Mouse (Mus musculus) Patski (cell line): ENCODE results near the gene Ank3. TPM values are rescaled to one million over a fixed set of nuclear protein-coding genes. Genes with fewer than 3 reads are reported as not detected.

Experiments used
- ATAC-seq: fragments of 100-300 bp; one replicate; pipeline ENCODE4 v1.8.0; 2021
- CTCF ChIA-PET: fragments of 350-600 bp; sonication (Branson Sonifier 250); formaldehyde crosslinking; loops from one replicate; lab custom pipeline; 2022; ENCODE audit warnings: inconsistent platforms; lab: Charles Lee
- POLR2A ChIA-PET: fragments of 350-600 bp; sonication (Branson Sonifier 250); formaldehyde crosslinking; loops from one replicate; lab custom pipeline; 2022; ENCODE audit warnings: antibody characterized with exemption, inconsistent platforms; lab: Charles Lee
- DNase-seq: peaks from one replicate; pipeline ENCODE4 v3.0.0-alpha.2; 2011; ENCODE audit warnings: low read depth, low spot score
- H3K27me3 ChIP-seq: fragments of 371-371 bp; one replicate; pipeline ENCODE4 v1.5.1; 2021
- CTCF ChIP-seq: fragments of 100-300 bp; IDR thresholded peaks from one replicate; pipeline ENCODE4 v1.5.1; 2021
- in situ Hi-C: fragments of 300-500 bp; cut with MboI; formaldehyde crosslinking; loops from 3 replicates; pipeline ENCODE4 v1.11.1; 2018; ENCODE audit warnings: low pct_unique_long_range_greater_than_20kb, mixed read lengths
- polyA plus RNA-seq: library from polyadenylated mRNA; unstranded; gene quantifications from one replicate; pipeline ENCODE4 v1.2.3, GENCODE M21; 2021

Ank3 gene
- polyA plus RNA-seq, 1 experiment from 2014 or later: 83.2 TPM

DNA sequence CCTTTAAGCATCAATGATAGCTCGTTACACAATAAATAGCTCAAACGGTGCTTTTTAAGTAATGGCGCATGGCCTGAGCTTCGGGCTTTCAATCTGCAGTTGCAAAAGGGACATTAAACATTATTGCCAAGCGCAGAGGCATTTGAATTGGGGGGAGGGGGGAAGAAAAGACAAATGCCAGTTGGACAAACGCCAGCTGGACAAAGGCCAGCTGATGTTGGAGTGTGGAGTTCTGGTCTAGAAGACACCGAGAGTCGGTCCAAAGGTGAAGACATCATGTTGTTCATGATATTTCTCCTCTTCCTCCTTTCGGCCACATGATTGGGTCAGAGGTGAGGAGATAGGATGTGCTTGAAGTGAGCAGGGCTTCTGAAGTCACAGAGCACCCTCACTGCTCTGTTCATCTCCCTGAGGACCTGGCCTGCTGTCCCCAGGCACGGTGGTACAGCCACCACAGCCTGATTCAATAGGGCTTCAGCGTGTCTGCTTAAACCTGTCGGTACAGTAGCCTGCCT, 321.4 kb downstream of the Ank3 start:
- POLR2A ChIA-PET: interaction anchor here (0.7 kb wide), 1 partner anchor 40 kb away, joined by 5 read pairs; no protein-coding TSS in a partner anchor
- ATAC-seq: no peak

DNA sequence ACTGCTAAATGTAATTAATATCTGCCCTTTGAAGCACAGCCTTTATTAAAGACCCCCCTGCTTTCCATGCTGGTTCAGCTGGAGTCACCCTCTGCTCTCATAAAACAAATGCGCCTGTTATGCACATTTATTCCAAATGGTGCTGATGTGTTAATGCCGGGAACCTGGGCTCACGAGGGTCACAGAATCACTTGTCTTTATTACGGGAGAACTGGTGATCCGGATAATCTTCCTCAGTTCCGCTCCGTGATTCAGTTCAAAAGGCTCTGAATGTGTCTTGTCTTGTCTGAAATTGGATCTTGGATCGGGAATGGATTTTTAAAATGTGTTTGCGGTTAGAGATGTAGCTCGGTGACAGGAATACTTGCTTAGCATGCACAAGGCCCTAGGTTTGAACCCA, 321.9 kb downstream of the Ank3 start:
- no peaks in the 10 kb centered on the region for H3K27me3 ChIP-seq
- no peak for DNase-seq
- CTCF ChIA-PET: no interaction called here
- TF ChIP-seq CTCF: no peak
- ATAC-seq: no peak
- in situ Hi-C loops: no loop called here
- POLR2A ChIA-PET: no interaction called here

More for the DNA sequence above, 321.4 kb downstream of the Ank3 start:
- in situ Hi-C loops: no loop called here
- H3K27me3 ChIP-seq: no peaks in the 10 kb centered on the region
- TF ChIP-seq CTCF: no peak
- DNase-seq: no peak
- CTCF ChIA-PET: interaction anchor here (0.7 to 1.6 kb wide), 2 partner anchors 18 to 126 kb away, joined by 3 to 4 read pairs; no protein-coding TSS in a partner anchor

DNA sequence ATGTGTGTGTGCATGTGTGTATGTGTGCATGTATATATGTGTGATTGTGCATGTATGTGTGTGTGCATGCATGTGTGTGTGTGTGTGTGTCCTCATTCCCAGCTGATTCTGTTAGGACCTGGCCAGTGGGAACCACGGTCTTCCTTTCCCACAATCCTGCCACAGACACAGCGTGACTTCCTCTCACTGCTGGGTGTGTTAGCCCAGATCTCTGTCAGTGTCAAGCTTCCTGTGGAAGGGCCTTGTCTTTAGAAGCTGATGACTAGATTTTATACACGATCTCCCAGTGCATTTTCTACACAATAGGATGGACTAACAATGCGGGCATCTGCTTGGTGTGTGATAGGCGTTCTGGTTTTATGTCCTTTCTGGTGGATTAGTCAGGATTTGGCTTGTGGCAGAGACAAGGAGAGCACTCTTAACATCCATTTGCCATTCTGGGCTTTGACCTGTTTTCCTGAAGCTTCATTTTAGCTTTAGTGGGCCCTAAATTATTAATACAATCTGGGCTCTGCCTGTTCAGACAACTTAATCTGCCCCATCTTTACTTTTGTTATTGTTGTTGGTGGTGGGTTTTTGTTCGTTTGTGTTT, 322.4 kb downstream of the Ank3 start:
- CTCF ChIA-PET: no interaction called here
- TF ChIP-seq CTCF: no peak
- POLR2A ChIA-PET: no interaction called here
- in situ Hi-C loops: no loop called here
- no peak for ATAC-seq
- DNase-seq: no peak
- no peaks in the 10 kb centered on the region for H3K27me3 ChIP-seq

DNA sequence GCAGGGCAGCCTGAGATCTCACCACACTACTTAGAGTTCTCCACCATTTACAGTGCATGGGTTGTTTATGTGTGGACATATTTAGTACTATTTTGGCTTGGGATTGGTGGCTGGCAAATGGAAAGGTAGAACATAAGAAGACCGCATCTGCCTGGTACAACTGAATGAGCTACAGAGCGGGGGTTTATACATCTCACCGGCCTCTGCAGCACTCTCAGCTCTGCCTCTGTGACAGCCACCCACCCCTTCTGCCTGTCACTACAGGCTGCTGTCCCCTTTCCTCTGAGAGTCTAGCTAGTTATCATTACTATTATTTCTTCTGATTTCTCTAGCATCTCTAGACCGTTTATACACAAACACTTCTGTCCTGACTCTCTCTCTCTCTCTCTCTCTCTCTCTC, 325.6 kb downstream of the Ank3 start:
- ATAC-seq (no peak), DNase-seq (no peak)
- in situ Hi-C loops: no loop called here
- TF ChIP-seq CTCF: no peak
- H3K27me3 ChIP-seq: no peaks in the 10 kb centered on the region
- POLR2A ChIA-PET: interaction anchor here (0.6 kb wide), 2 partner anchors 10 to 152 kb away, joined by 4 read pairs; no protein-coding TSS in a partner anchor
- CTCF ChIA-PET: interaction anchor here (1.1 kb wide), 1 partner anchor 11 kb away, joined by 3 read pairs; no protein-coding TSS in a partner anchor

DNA sequence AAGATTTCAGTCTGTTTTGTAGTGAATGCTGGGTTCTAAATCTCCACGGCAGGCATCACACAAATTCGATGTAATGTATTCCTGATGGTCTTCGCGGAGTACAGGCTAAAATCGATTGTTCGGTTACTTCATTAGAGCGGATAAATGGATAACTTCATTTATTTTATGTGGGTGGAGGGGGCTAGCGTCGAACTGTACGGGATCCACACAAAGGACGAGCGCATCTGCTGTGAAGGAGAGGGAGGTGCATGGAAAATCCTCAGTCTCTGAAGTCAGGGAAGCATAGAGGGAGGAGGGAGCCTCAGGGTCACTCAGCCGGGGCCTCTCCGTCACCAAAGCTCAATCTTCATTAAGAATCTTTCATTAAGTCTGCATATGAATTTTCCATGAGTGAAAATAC, 326.5 kb downstream of the Ank3 start:
- POLR2A ChIA-PET: no interaction called here
- in situ Hi-C loops: no loop called here
- CTCF ChIA-PET: interaction anchor here (1.1 kb wide), 1 partner anchor 10 kb away, joined by 3 read pairs; no protein-coding TSS in a partner anchor
- no peak for TF ChIP-seq CTCF
- no peaks in the 10 kb centered on the region for H3K27me3 ChIP-seq
- no peak for ATAC-seq
- no peak for DNase-seq

DNA sequence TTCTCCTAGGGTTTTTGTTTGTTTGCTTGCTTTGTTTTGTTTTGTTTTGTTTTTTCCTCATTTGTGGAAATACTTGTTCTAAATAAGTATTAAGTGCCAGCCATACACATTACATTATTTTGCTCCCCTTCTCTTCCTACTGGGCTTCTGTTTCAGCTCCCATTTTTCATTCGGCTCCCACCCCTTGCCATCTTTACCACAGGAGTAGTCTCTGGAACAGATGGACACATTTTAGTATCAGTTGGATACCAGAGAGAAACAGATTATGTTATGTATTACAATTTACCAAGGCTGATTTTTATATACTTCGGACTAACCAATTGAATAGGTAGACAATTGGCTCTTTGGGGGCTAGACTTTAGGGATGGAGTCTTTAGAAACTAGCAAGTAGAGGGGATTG, 327.7 kb downstream of the Ank3 start:
- H3K27me3 ChIP-seq: no peaks in the 10 kb centered on the region
- no peak for ATAC-seq
- no peak for TF ChIP-seq CTCF
- POLR2A ChIA-PET: interaction anchor here (0.8 kb wide), 1 partner anchor 8 kb away, joined by 3 read pairs; no protein-coding TSS in a partner anchor
- CTCF ChIA-PET: no interaction called here
- in situ Hi-C loops: no loop called here
- DNase-seq: no peak

DNA sequence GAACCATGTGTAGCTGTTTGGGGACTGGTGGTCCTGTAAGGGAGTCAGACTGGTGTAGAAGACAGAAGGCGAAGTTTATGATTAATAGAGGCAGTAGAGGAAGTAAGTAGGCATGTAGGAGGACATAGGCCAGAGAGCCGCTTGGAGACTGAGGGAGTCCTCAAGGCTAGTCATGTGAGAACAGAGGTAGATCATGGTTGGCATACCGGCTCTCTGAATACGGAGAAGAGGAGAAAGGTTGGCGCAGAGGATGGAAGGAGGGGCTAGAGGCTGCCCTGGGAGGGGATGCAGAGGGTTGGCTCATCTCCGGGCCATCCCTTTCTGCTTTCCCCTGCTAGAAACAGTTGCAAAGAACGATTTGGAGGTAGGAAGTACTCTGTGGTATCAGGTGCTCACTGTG, 328.2 kb downstream of the Ank3 start:
- TF ChIP-seq CTCF: no peak
- CTCF ChIA-PET: no interaction called here
- no peaks in the 10 kb centered on the region for H3K27me3 ChIP-seq
- DNase-seq (no peak), ATAC-seq (no peak)
- POLR2A ChIA-PET: no interaction called here
- in situ Hi-C loops: no loop called here

DNA sequence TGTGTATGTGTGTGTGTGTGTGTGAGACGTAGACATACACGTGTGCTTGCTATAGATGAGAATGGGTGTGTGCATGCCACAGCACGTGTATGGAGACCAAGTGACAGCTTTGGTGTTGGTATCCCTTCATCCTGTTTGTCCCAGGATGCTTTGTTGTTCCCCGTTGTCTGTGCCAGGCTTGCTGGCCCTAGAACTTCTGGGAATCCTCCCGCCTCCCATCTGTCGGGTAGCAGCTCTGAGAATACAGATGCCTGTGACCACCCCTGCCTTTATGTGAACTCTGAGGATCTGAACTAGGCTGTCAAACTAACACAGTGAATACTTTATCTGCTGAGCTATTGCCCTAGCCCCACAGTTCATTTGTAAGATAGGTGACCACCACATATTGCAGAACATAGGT, 330.3 kb downstream of the Ank3 start:
- H3K27me3 ChIP-seq: no peaks in the 10 kb centered on the region
- CTCF ChIA-PET: interaction anchor here (0.8 to 1.5 kb wide), 3 partner anchors 10 to 73 kb away, joined by 3 read pairs; no protein-coding TSS in a partner anchor
- ATAC-seq (no peak), DNase-seq (no peak)
- POLR2A ChIA-PET: no interaction called here
- no peak for TF ChIP-seq CTCF
- in situ Hi-C loops: no loop called here

DNA sequence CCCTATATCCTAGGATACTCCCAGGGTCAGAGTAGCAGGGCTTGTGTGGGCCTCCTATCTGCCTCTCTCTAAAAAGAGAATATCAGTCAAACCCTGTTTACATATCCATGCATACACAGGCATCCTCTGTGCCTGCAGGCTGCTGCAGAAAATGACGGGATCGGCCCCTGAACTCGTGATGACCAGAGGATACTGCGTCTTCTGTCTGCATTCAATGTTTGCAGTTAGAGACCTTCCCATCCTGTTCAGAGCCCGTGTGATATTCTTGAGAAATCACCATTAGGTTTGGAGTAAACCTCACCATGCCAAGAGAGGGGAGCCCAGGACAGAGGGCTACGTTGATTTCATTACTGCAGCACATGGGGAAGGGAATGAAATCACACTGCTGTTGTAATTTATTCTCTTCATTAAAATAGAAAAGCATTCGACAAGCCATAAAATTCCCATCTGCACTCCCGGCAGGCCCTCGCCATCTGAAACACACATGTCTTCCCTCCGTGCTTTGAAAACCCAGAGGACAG, 331.8 kb downstream of the Ank3 start:
- no peak for TF ChIP-seq CTCF
- ATAC-seq: no peak
- H3K27me3 ChIP-seq: no peaks in the 10 kb centered on the region
- CTCF ChIA-PET: interaction anchor here (0.7 to 1.4 kb wide), 2 partner anchors 19 to 29 kb away, joined by 3 read pairs; no protein-coding TSS in a partner anchor
- POLR2A ChIA-PET: no interaction called here
- no peak for DNase-seq
- in situ Hi-C loops: no loop called here

DNA sequence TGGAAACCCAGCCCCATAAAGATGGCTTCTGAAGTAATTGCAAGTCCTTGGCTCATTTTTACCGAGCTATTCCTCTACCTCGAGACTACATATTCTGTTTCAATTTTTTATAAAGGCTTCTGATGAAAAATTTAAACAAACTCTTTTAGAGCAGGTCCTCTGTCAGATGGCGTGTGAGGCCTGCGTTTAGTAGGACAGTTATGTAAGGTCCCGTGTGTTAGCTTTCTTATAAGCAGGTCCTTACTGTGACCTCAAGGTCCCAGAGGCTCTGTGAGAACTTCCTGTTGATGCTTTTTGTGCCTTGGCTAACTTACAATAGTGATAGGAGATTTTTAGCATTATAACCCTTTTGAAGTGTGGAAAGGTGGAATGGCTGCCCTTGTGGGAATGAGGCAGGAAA, 332.8 kb downstream of the Ank3 start:
- in situ Hi-C loops: no loop called here
- no peaks in the 10 kb centered on the region for H3K27me3 ChIP-seq
- no peak for TF ChIP-seq CTCF
- DNase-seq (no peak), ATAC-seq (no peak)
- ChIA-PET CTCF (no interaction called here), POLR2A (no interaction called here)

DNA sequence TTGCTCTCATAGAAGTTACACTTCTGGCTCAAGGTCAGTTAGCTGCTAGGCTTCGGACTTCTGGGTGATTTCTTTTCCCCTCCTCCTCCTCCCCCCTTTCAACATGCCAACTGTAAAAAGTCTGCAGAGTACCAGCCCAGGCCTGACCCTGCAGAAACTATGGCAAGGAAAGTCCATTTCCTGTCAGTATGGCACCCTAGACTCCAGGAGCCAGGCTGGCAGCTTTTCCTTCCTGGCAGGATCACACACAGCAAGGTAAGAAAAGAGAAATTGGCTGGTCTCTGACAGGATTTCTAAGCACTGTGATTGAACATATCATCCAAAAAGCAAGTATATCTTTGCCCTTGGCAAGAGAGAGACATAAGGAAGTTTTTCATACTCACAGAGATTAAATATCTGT, 333.3 kb downstream of the Ank3 start:
- ChIA-PET POLR2A (interaction anchor here (0.6 kb wide), 1 partner anchor 301 kb away, joined by 3 read pairs; no protein-coding TSS in a partner anchor), CTCF (no interaction called here)
- TF ChIP-seq CTCF: no peak
- H3K27me3 ChIP-seq: no peaks in the 10 kb centered on the region
- in situ Hi-C loops: no loop called here
- no peak for DNase-seq
- ATAC-seq: no peak
